Mouse (Mus musculus) C2C12 (cell line): ENCODE results near the gene Faap100.

ENCODE experiments used
- CTCF ChIP-seq: IDR thresholded peaks from one replicate; pipeline ENCODE4 v1.5.1; 2011; ENCODE audit not compliant: control insufficient read depth, insufficient read depth, insufficient read length
- MAX ChIP-seq: IDR thresholded peaks from one replicate; pipeline ENCODE4 v1.6.1; 2011; ENCODE audit warnings: mild to moderate bottlenecking, control low read depth
- MYOG ChIP-seq: IDR thresholded peaks from one replicate; pipeline ENCODE4 v1.6.1; 2011; ENCODE audit not compliant: control insufficient read depth, insufficient read length; ENCODE audit errors: extremely low read depth
- USF1 ChIP-seq: IDR thresholded peaks from one replicate; pipeline ENCODE4 v1.6.1; 2011; ENCODE audit warnings: low read depth, mild to moderate bottlenecking, control low read depth, moderate library complexity

DNA sequence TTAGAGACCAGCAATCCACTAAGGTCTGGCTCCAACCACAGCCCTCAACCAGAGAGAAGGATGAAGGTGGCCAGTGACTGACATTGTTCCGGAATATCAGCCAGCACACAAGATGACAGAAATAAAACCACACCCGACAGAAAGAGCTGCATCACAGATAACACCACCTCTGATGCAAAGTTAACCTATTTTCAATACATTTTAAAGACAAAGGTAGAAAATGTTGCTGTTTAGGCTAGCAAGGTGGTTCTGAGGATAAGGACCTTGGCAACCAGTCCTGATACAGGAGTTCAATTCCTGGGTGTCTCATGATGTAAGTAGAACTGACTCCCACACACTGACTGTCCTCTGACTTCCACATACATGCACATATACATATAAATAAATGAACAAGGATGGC, 20.8 kb upstream of the Faap100 start:
- TF ChIP-seq USF1 (no peak), CTCF (no peak), MYOG (no peak), MAX (no peak)
